Mouse (Mus musculus): ENCODE results near the gene Kmt2e. TPM values are rescaled to one million over a fixed set of nuclear protein-coding genes. Genes with fewer than 3 reads are reported as not detected.

Gene Kmt2e
- total RNA-seq, 2 experiments from 2014 or later, result 36.9 to 76.3 TPM

DNA sequence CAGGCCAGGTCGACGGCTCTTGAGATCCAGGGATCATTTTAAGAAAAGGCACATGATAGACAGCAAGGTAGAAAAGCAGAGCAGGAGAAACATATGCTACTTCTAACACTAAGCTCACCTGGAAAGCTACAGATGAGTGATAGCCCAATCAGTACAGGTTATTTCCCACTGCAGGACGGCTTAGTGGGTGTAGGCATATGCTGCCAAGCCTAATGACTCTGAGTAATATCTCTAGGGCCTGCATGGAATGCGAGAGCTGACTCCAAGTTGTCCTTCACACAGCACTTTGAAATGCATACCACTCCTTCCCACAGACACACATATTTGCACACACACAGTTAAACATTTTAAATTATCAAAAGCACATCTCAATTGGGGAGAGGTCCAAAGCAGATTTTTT, 55.0 kb downstream of the Kmt2e start:
- no peak for ATAC-seq (replicated peaks; ENCODE audit: low FRiP score, low TSS enrichment, poor library complexity, severe bottlenecking)

DNA sequence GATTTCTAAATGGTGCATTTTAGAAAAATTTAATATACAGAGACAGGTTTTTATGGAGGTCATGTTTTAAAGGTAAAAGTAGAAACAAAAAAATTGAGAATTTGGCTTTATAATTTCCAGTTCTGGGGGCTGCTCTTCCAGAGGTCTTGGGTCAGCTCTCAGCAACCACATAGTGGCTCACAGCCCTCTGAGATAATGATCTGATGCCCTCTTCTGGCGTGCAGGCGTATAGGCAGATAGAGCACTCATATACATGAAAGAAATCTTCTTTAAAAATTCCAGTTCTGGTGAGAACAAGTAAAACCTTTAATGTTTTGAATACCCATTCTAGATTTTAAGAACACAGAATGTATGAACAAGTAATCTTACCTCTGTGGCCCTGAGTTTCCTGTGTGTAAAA, 56.6 kb downstream of the Kmt2e start:
- peak; percentile 71 for ATAC-seq (replicated peaks; ENCODE audit: low FRiP score, low TSS enrichment, poor library complexity, severe bottlenecking)

DNA sequence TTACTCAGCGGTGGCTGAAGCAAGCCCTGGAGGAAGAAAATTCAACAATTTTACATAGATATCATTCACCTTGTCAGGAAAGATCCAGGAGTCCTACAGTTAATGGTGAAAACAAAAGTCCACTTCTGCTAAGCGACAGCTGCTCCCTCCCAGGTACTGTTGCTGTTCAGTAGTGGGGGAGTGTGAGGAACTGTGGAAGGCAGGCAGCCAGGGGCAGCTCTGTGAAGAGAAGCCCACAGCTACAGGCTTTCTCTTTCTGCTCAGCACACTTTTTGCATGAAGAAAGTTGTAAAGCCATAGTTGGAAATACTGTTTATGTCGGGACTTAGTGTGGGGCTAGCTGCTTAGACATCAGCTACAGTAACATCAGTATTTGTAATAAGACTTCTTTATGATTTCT, 62.2 kb downstream of the Kmt2e start:
- no peak for ATAC-seq (replicated peaks; ENCODE audit: low FRiP score, low TSS enrichment, poor library complexity, severe bottlenecking)

DNA sequence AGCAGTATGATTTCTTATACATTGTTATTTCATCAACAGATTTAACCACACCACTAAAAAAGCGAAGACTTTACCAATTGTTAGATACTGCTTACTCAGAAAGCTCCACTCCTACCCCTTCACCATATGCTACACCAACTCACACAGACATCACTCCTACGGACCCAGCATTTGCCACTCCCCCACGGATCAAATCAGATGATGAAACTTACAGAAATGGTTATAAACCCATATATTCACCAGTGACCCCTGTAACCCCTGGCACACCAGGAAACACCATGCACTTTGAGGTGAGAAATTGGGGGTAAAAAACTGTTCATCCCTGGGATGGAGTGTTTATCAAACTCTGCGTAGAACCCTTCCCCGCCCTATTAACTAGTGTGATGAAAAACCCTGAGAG, 62.7 kb downstream of the Kmt2e start:
- ATAC-seq (replicated peaks; ENCODE audit: low FRiP score, low TSS enrichment, poor library complexity, severe bottlenecking), result no peak

DNA sequence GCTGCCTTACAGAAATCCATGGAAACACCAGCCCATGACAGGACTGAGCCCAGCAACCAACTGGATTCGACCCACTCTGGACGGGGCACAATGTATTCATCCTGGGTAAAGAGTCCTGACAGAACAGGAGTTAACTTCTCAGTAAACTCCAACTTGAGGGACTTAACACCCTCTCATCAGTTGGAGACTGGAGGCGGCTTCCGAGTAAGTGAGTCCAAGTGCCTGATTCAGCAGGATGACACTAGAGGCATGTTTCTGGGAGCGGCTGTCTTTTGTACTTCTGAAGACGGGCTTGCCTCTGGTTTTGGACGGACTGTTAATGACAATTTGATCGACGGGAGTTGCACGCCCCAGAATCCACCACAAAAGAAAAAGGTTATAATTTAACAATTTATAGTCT, 63.7 kb downstream of the Kmt2e start:
- ATAC-seq (replicated peaks; ENCODE audit: low FRiP score, low TSS enrichment, poor library complexity, severe bottlenecking), result no peak

DNA sequence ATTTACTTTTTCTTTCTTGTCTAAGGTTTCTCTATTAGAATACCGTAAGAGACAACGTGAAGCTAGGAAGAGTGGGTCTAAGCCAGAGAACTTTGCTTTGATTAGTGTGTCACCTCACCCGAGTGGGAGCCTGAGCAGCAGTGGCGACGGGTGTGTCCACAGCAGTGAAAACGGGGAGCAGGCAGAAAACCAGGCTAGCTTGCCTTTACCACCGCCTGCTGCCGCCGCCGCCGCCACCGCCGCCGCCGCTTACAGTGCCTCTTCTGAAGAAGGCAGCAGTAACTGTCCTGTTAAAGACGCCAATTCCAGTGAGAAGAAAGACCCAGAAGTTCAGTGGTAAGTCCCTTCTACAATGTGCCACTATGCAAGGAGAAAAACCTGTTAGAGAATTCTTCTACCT, 65.0 kb downstream of the Kmt2e start:
- ATAC-seq (replicated peaks; ENCODE audit: low FRiP score, low TSS enrichment, poor library complexity, severe bottlenecking), result no peak

DNA sequence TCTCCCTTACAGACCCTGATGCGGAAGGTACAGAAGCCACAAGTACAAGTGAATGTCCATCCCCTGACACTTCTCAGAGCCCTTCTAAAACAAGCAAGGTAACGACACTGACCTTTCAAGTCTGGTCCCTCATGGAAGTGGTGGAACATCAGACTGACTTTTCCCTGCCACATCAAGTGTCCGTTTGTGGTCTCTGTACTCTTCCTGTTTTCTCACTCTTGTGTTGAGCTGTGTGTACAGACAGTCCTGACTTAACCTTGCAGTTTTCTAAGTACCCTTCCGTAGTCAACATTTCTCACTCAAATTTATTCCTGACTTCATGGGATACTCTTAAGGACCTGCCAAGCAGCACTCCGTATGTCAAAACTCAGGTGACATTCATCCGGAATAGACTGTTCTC, 66.5 kb downstream of the Kmt2e start:
- ATAC-seq (replicated peaks; ENCODE audit: low FRiP score, low TSS enrichment, poor library complexity, severe bottlenecking), result no peak

DNA sequence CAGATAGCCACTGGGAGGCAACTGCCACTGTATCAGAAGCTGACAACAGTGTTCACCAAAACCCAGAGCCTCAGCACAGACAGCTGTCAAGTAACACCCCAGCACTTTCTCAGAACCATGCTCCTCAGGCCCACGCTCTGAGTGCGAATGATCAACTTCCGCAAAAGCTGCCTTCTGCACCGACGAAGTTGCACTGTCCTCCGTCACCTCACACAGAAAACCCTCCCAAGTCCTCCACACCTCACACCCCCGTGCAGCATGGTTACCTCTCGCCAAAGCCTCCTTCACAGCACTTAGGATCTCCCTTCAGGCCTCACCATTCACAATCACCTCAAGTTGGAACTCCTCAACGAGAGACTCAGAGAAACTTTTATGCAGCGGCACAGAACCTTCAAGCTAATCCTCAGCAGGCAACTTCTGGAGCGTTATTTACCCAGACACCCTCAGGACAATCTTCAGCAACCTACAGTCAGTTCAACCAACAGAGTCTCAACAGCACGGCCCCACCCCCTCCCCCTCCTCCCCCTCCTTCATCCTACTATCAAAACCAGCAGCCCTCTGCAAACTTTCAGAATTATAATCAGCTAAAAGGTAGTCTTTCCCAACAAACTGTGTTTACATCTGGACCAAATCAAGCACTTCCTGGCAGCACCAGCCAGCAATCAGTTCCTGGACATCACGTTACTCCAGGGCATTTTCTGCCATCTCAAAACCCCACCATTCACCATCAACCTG, 67.5 kb downstream of the Kmt2e start:
- no peak for ATAC-seq (replicated peaks; ENCODE audit: low FRiP score, low TSS enrichment, poor library complexity, severe bottlenecking)

DNA sequence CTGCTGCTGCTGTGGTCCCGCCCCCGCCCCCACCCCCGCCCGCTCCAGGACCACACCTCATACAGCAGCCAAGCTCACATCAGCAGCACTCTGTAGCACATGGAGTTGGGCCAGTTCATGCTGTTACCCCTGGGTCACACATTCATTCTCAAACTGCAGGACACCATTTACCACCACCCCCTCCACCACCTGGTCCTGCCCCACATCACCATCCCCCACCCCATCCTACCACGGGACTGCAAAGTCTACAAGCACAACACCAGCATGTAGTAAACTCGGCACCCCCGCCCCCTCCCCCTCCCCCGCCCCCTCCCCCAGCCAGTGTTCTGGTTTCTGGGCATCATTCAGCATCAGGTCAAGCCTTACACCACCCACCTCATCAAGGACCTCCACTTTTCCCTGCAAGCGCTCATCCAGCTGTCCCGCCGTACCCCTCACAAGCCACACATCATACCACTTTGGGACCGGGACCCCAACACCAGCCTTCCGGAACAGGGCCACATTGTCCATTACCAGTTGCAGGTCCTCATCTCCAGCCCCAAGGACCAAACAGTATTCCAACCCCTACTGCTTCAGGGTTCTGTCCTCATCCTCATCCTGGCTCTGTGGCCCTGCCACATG, 68.2 kb downstream of the Kmt2e start:
- ATAC-seq (replicated peaks; ENCODE audit: low FRiP score, low TSS enrichment, poor library complexity, severe bottlenecking), result no peak

DNA sequence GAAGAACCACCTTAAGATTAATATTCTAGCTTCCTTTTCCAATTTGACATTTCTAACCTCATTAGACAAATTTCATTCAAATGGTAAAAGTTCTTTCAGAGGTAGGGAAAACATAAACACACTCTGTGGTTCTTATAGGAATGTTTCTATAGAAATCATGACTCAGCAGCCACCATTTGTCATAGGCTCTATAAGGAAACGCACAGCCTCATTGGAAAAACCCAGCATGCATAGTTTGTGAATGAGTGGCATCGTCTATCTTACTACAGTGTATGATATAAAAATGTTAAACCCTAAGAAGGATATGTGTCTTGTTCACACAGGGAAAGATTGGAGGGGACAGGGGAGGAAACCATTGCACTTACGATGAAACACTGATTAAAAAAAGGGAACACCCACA, 71.3 kb downstream of the Kmt2e start:
- ATAC-seq (replicated peaks; ENCODE audit: low FRiP score, low TSS enrichment, poor library complexity, severe bottlenecking), result no peak

DNA sequence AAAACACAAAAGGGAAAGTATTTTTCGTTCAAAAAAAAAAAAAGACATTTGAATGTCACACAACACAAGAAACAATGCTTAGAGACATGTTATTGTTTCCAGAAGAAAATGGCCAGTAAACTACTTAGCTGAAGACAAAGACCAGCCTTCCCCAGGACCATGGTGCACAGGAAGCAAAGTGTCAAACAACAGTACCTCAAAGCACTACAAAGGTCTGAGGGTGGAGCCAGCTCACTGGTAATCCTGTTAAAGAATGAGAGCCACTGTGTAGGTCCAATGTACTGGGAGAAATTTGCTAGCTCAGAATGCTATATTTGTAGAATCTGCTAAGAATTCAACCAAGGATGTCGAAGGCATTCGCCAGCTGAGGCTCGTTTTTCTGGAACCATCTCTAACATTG, 73.0 kb downstream of the Kmt2e start:
- ATAC-seq (replicated peaks; ENCODE audit: low FRiP score, low TSS enrichment, poor library complexity, severe bottlenecking), result no peak

DNA sequence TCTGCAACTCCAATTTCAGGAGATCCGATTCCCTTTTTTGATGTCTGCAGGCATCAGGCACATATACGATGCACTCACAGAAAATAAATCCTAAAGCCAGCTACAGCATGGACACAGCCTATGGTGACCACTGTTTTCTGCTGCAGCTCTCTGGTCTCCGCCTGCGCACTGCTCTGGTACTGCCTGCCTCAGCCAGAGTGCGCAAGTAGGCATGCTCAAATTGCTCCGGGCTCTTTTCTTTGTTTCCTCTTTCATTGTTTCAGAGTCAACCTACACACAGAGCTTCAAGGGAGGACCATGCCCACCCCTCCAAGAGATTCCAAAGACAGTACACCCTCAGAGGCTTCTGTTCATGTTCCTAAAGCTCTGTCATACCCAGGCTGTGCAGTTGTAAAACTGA, 74.4 kb downstream of the Kmt2e start:
- no peak for ATAC-seq (replicated peaks; ENCODE audit: low FRiP score, low TSS enrichment, poor library complexity, severe bottlenecking)

DNA sequence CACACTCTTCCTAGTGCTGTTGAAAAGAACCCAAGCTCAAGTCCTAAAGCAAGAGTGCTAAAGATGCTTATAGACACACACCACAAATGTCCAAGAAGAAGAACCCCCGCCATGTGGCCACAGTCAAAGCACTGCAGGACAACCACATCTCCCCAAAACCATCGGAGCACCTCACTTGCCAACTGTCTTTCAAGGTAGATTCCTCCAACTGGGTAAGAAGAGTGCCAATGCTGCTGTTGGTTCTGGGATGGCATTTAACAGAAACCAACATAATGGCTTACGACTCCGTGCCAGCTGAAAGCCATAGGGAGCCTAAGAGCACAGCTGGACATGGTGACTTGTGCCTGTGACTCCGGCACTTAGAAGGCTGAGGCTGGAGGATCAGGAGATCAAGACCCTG, 77.2 kb downstream of the Kmt2e start:
- ATAC-seq (replicated peaks; ENCODE audit: low FRiP score, low TSS enrichment, poor library complexity, severe bottlenecking), result no peak

DNA sequence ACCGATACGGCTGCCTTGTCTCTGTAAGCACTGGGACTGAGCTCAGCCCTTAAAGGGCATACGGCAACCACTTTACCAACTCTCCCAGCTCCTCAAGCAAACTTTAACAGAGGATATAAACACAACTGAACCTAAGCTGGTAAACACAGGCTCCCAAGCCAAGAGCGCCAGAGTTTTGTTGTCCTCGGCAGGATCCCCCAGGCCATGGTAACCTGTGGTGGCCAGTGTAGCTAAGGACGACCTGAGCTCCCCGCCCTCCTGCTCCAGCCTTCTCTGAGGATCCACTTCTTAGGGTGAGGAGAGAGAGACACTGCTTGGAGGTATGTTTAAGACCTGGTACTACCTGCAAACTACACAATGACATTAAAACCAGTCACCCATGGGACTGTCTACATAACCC, 78.3 kb downstream of the Kmt2e start:
- no peak for ATAC-seq (replicated peaks; ENCODE audit: low FRiP score, low TSS enrichment, poor library complexity, severe bottlenecking)

DNA sequence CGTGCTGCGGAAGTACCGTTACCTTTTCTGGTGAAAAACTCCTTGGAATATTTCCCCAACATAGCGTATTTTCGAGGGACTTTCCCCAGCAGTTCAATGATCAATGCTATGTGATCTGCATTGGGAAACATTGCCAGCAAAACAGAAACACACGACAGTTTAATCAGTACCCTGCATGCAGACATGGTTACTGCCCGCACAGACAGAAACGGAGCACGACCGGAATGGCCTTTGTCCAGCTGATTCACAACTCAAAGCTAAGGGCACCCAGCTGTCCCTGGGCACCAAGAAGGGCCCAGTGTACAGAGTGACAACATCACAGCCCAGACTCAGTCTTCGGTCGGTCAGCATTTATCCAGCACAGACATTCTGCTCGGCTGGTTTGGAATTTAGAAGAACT, 79.2 kb downstream of the Kmt2e start:
- ATAC-seq (replicated peaks; ENCODE audit: low FRiP score, low TSS enrichment, poor library complexity, severe bottlenecking), result no peak

DNA sequence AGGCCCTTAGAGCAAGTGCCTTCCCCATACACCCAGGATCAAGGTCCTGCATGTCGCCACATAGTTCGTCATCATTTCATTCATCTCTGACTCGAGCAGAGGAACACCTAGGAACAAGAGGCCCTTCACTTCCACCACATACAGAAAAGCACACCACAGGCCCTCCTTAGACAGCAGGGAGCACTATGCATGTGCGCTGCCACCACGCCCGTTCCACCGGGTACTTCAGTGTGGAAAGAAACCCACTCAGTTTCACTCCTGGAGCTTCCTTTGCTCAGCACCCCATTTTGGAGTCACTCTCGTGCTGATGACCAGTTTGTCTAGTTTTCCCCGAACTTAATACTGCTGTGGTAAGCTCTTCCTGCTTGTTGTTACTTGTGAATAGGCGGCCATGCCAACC, 80.8 kb downstream of the Kmt2e start:
- no peak for ATAC-seq (replicated peaks; ENCODE audit: low FRiP score, low TSS enrichment, poor library complexity, severe bottlenecking)

DNA sequence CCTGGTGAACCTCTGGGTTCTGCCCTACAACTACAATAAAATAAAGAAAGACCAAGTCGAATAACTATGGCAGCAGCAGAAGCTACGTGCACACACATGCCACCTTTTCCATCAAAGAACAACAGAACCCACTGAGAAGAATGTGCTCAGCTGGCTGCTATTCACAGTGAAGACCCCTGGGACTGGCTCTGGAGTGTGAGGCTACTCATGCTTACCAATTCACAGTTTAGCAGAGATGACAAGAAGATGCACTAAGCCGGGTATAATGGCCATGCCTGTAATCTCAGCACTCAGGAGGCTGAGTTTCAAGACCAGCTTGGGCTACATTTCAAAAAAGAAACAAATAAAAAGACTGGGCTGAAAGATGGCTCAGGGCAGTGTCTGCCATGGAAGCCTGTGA, 82.7 kb downstream of the Kmt2e start:
- no peak for ATAC-seq (replicated peaks; ENCODE audit: low FRiP score, low TSS enrichment, poor library complexity, severe bottlenecking)

DNA sequence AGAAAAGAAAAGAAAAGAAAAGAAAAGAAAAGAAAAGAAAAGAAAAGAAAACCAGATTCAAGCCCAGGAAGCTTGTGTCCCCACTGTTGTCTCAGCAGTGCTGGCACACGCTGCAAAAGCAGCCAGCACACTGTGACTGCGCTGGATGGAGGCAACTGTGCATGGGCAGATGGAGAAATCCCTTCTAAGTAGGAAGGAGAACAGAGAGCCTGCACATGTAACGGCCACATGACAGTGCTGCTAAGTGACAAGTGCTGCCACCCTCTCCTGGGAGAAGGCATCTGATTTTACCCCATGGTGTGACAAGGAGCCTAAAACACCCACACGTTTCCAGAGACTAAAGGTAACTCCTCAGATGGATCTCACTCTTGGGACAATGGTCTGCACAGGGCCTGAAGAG, 83.6 kb downstream of the Kmt2e start:
- no peak for ATAC-seq (replicated peaks; ENCODE audit: low FRiP score, low TSS enrichment, poor library complexity, severe bottlenecking)

DNA sequence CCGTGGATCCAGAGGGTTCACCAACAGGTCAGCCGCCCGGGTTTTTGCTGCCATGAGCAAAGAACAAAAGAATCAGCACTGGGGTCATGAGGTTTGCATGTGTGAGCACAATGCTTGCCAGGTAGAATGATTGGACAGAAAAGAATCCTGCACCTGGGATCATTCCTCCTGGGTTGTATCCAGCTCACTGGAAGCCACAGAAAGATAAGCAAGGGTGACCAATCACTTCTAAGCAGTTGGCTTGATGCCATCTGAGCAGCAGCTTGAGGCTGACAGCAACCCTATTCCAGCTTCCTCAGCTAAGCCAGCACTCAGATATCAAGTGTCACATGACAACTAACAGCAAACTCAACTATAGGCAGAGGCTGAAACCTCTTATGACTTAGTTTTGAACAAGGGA, 84.4 kb downstream of the Kmt2e start:
- peak; percentile 87 for ATAC-seq (replicated peaks; ENCODE audit: low FRiP score, low TSS enrichment, poor library complexity, severe bottlenecking)

DNA sequence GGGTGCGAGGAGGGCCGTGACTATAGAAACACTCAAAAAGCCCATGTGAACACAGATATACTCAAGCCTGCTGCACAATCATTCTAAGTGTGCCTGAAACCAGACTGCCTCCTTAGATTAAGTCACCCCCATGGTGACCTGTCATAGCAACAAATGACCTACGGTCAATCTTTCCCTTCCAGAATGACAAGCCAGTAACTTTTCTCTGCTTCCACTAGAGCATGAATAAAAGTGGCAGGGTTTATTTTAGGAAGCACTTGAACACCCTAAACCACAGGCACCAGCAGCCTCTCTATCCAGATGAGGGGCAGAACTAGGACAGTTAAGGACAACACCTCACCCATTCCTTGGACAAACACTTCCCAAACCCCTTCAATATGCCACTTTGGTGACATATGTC, 85.4 kb downstream of the Kmt2e start:
- no peak for ATAC-seq (replicated peaks; ENCODE audit: low FRiP score, low TSS enrichment, poor library complexity, severe bottlenecking)

DNA sequence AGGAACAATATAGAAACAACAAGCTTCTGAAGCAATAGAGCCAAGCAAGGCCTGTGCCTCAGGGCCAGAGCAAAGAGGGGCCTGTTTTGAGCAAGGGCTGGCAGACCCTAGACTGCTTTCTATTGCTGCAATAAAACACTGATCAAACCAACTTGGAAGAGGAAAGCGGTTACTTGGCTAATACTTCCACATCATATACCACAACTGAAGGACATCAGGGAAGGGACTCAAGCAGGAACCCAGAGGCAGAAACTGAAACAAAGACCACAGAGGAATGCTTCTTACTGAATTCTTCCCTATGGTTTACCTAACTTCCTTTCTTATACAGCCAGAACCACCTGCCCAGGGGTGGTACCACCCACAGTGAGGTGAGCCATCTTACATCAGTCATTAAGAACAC, 87.4 kb downstream of the Kmt2e start:
- no peak for ATAC-seq (replicated peaks; ENCODE audit: low FRiP score, low TSS enrichment, poor library complexity, severe bottlenecking)

DNA sequence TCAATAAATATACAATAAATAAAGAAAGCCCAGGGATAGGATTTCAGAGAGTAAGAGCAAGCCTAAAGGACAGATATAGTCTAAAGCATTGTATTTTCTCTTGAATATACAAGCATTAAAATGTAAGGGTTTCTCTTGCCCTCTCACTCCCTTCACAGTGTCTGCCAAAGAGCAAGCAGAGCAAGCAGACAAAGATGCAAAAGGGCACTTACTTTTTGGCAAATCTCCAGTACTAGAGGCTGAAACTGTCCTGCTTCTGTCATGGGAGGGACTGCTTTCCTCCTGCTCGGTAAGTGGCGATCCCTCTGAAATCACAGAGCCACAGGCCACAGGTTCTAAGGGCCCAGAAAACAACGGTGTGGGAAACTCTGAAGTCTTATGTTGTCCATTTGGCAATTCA, 89.7 kb downstream of the Kmt2e start:
- ATAC-seq (replicated peaks; ENCODE audit: low FRiP score, low TSS enrichment, poor library complexity, severe bottlenecking), result no peak

All from megakaryocyte-erythroid progenitor cell, adult 5-6 weeks (primary cell).